Mouse (Mus musculus) stomach, embryonic 16.5 days (tissue): Measurements from ENCODE around the gene Csrp3. TPM values are rescaled to one million over a fixed set of nuclear protein-coding genes. Genes with fewer than 3 reads are reported as not detected.
A peak's percentile ranks its signal among the peaks of the same experiment; 100 is the strongest.

Source experiments
- ATAC-seq: fragments of 200-750 bp; cut with Nextera tagmentation; 2 replicates; pipeline ENCODE4 v1.8.0; 2017; ENCODE audit warnings: moderate number of reproducible peaks, moderate TSS enrichment; ENCODE audit not compliant: insufficient read depth, low FRiP score
- H3K27ac ChIP-seq: fragments of 300-500 bp; sonication (generic); 2 replicates; pipeline ENCODE4 v1.5.1; 2014; ENCODE audit warnings: low read length
- H3K27me3 ChIP-seq: fragments of 300-500 bp; sonication (generic); 2 replicates; pipeline ENCODE4 v1.6.1; 2014; ENCODE audit warnings: low read length, control low read depth, mixed read lengths; ENCODE audit not compliant: control insufficient read depth, insufficient read depth
- H3K36me3 ChIP-seq: fragments of 300-500 bp; sonication (generic); 2 replicates; pipeline ENCODE4 v1.6.1; 2014; ENCODE audit warnings: low read length; ENCODE audit not compliant: control insufficient read depth, insufficient read depth
- H3K4me1 ChIP-seq: fragments of 300-500 bp; sonication (generic); 2 replicates; pipeline ENCODE4 v1.6.1; 2014; ENCODE audit warnings: low read length, control low read depth, mixed read lengths; ENCODE audit not compliant: control insufficient read depth, insufficient read depth
- H3K4me2 ChIP-seq: fragments of 300-500 bp; sonication (generic); 2 replicates; pipeline ENCODE4 v1.6.1; 2014; ENCODE audit warnings: low read depth, low read length, mixed read lengths
- H3K4me3 ChIP-seq: fragments of 300-500 bp; sonication (generic); replicated peaks from 2 replicates; pipeline ENCODE4 v1.5.1; 2014; ENCODE audit warnings: mild to moderate bottlenecking, low read length
- H3K9ac ChIP-seq: fragments of 300-500 bp; sonication (generic); 2 replicates; pipeline ENCODE4 v1.6.1; 2014; ENCODE audit warnings: low read length
- H3K9me3 ChIP-seq: fragments of 300-500 bp; sonication (generic); replicated peaks from 2 replicates; pipeline ENCODE4 v1.6.1; 2016; ENCODE audit warnings: low read length, control low read depth; ENCODE audit not compliant: control insufficient read depth
- WGBS: fragments of 180-500 bp; shearing (Covaris S2); extraction: QIAGEN DNeasy Blood & Tissue Kit; methylation state at CpG from one replicate; pipeline ENCODE4 v1.1.7; 2014; 5-methylcytosine and 5-hydroxymethylcytosine counted together
- polyA plus RNA-seq: library from polyadenylated mRNA; unstranded; fragments of >200 nt; fragmentation: Nextera tagmentation; extraction: Ambion mirVana; gene quantifications from 2 replicates; pipeline ENCODE4 v1.2.1, GENCODE M21; 2015

Gene Csrp3
- polyA plus RNA-seq, 1 experiment from 2014 or later, result 35.0 TPM

GRCm38 (mm10) chr7:48795130-48795529 lies 52.7 kb downstream of the Csrp3 start:
- Histone ChIP-seq H3K27me3 (no peaks in the 10 kb centered on the region), H3K9me3 (no peaks in the 10 kb centered on the region), H3K4me2 (no peak overlapping the region), H3K27ac (no peak overlapping the region), H3K36me3 (peaks cover 4% of the 10 kb centered on the region; the same call in 1 of the 2 replicates), H3K4me1 (0 out of 2 replicates have a peak, but pooled peaks cover 4% of the 10 kb centered on the region), H3K4me3 (no peak overlapping the region), H3K9ac (no peak overlapping the region)
- no peak for ATAC-seq
- WGBS, result 73% methylated on average over 3 of the region's 3 CpGs

- Histone ChIP-seq H3K27ac (no peak overlapping the region), H3K4me1 (0 out of 2 replicates have a peak, but pooled peaks cover 9% of the 10 kb centered on the region), H3K4me3 (no peak overlapping the region), H3K4me2 (no peak overlapping the region), H3K36me3 (peaks cover 4% of the 10 kb centered on the region; the same call in 1 of the 2 replicates), H3K9me3 (no peaks in the 10 kb centered on the region), H3K9ac (no peak overlapping the region), H3K27me3 (no peaks in the 10 kb centered on the region)
- WGBS, result 86% methylated on average over 3 of the region's 3 CpGs
- no peak for ATAC-seq
Measured at GRCm38 (mm10) chr7:48791412-48791811, 56.4 kb downstream of the Csrp3 start.

GRCm38 (mm10) chr7:48790117-48790516 lies 57.7 kb downstream of the Csrp3 start:
- 0 out of 2 replicates have a peak overlapping the region, but pooled peaks have one; percentile 32 for H3K27ac ChIP-seq
- H3K27me3 ChIP-seq, result no peaks in the 10 kb centered on the region
- peak overlapping the region; percentile 44; the same call in 1 of the 2 replicates for H3K9ac ChIP-seq
- H3K4me1 ChIP-seq, result 0 out of 2 replicates have a peak, but pooled peaks cover 9% of the 10 kb centered on the region
- H3K36me3 ChIP-seq, result no peaks in the 10 kb centered on the region
- peak overlapping the region; percentile 28 for H3K4me3 ChIP-seq
- ATAC-seq, result no peak
- 75% methylated on average over 4 of the region's 4 CpGs for WGBS
- no peaks in the 10 kb centered on the region for H3K9me3 ChIP-seq
- H3K4me2 ChIP-seq, result peak overlapping the region; percentile 67

- ATAC-seq, result peak; percentile 99
- H3K27ac ChIP-seq, result peak within 1 kb of the TSS; percentile 88
Measured at GRCm38 (mm10) chr7:48788851-48789572, 58.8 kb downstream of the Csrp3 start, which contains the start of gene Zdhhc13. Zdhhc13 (plus strand) TSS chr7:48789003.

GRCm38 (mm10) chr7:48788348-48788747 lies 59.5 kb downstream of the Csrp3 start:
- Histone ChIP-seq H3K27me3 (no peaks in the 10 kb centered on the region), H3K36me3 (no peaks in the 10 kb centered on the region), H3K4me3 (peak overlapping the region; percentile 85), H3K4me2 (peak overlapping the region; percentile 67), H3K9ac (no peak overlapping the region), H3K4me1 (0 out of 2 replicates have a peak, but pooled peaks cover 9% of the 10 kb centered on the region), H3K27ac (peak overlapping the region; percentile 47), H3K9me3 (no peaks in the 10 kb centered on the region)
- no peak for ATAC-seq
- WGBS, result 61% methylated on average over 3 of the region's 3 CpGs

More at GRCm38 (mm10) chr7:48788851-48789572, 58.8 kb downstream of the Csrp3 start, which contains the start of gene Zdhhc13:
- under 1% methylated on average over 57 of the region's 57 CpGs for WGBS
- Histone ChIP-seq H3K27me3 (no peaks in the 10 kb centered on the region), H3K9me3 (no peaks in the 10 kb centered on the region), H3K4me2 (peak within 1 kb of the TSS; percentile 67), H3K4me3 (peak within 1 kb of the TSS; percentile 85), H3K4me1 (0 out of 2 replicates have a peak, but pooled peaks cover 9% of the 10 kb centered on the region), H3K9ac (peak within 1 kb of the TSS; percentile 87), H3K36me3 (no peaks in the 10 kb centered on the region)

- H3K27me3 ChIP-seq, result no peaks in the 10 kb centered on the region
- no peak overlapping the region for H3K9ac ChIP-seq
- no peak overlapping the region for H3K4me2 ChIP-seq
- no peak for ATAC-seq
- no peak overlapping the region for H3K4me3 ChIP-seq
- H3K4me1 ChIP-seq, result 0 out of 2 replicates have a peak, but pooled peaks cover 4% of the 10 kb centered on the region
- WGBS, result 74% methylated on average over 11 of the region's 11 CpGs
- H3K36me3 ChIP-seq, result no peaks in the 10 kb centered on the region
- no peaks in the 10 kb centered on the region for H3K9me3 ChIP-seq
- H3K27ac ChIP-seq, result no peak overlapping the region
Measured at GRCm38 (mm10) chr7:48784773-48785523, 62.9 kb downstream of the Csrp3 start.

GRCm38 (mm10) chr7:48782432-48782831 lies 65.4 kb downstream of the Csrp3 start:
- no peak overlapping the region for H3K9ac ChIP-seq
- WGBS, result 82% methylated on average over 4 of the region's 4 CpGs
- H3K4me1 ChIP-seq, result no peaks in the 10 kb centered on the region
- no peaks in the 10 kb centered on the region for H3K27me3 ChIP-seq
- no peak overlapping the region for H3K27ac ChIP-seq
- no peak for ATAC-seq
- no peaks in the 10 kb centered on the region for H3K9me3 ChIP-seq
- H3K4me2 ChIP-seq, result no peak overlapping the region
- H3K36me3 ChIP-seq, result no peaks in the 10 kb centered on the region
- H3K4me3 ChIP-seq, result no peak overlapping the region
